Mouse (Mus musculus): Measurements from ENCODE around the gene Sf3b3. TPM values are rescaled to one million over a fixed set of nuclear protein-coding genes. Genes with fewer than 3 reads are reported as not detected.
"Not testable (repeated sequence)": the region's sequence is repeated elsewhere in the genome, so short reads cannot be mapped to it uniquely, and the experiment has no call there.

Gene Sf3b3
- polyA plus RNA-seq, 1 experiment from 2014 or later = 92.8 TPM

GRCm38 (mm10) chr8:110888441-110888840, 41.9 kb upstream of the Sf3b3 start:
- Histone ChIP-seq H3K36me3 (ENCODE audit: control insufficient read depth, insufficient read depth, low read length) (peaks cover 29% of the 10 kb centered on the region), H3K27me3 (ENCODE audit: control insufficient read depth, insufficient read depth, low read length) (no peaks in the 10 kb centered on the region), H3K27ac (ENCODE audit: low read depth, low read length) (no peak overlapping the region), H3K9ac (ENCODE audit: low read depth, low read length) (no peak overlapping the region), H3K4me2 (no peak overlapping the region), H3K4me1 (ENCODE audit: control insufficient read depth, insufficient read depth, low read length) (peaks cover 9% of the 10 kb centered on the region), H3K4me3 (ENCODE audit: low read depth, low read length) (no peak overlapping the region), H3K9me3 (replicated peaks; ENCODE audit: control insufficient read depth, low read length) (no peaks in the 10 kb centered on the region)
- no peak for ATAC-seq (replicated peaks; ENCODE audit: insufficient number of reproducible peaks, low FRiP score, low TSS enrichment)
- 92% methylated on average over 8 of the region's 8 CpGs for WGBS (ENCODE audit: insufficient replicate concordance)

- peaks cover 35% of the 10 kb centered on the region for H3K36me3 ChIP-seq (ENCODE audit: control insufficient read depth, insufficient read depth, low read length)
- no peak for ATAC-seq (replicated peaks; ENCODE audit: insufficient number of reproducible peaks, low FRiP score, low TSS enrichment)
These were observed 41.0 kb upstream of the Sf3b3 start for GRCm38 (mm10) chr8:110887551-110887950.

GRCm38 (mm10) chr8:110886634-110887033, 40.0 kb upstream of the Sf3b3 start:
- Histone ChIP-seq H3K36me3 (ENCODE audit: control insufficient read depth, insufficient read depth, low read length) (peaks cover 43% of the 10 kb centered on the region), H3K9ac (ENCODE audit: low read depth, low read length) (no peak overlapping the region), H3K27me3 (ENCODE audit: control insufficient read depth, insufficient read depth, low read length) (no peaks in the 10 kb centered on the region), H3K9me3 (replicated peaks; ENCODE audit: control insufficient read depth, low read length) (no peaks in the 10 kb centered on the region), H3K4me2 (no peak overlapping the region), H3K4me3 (ENCODE audit: low read depth, low read length) (no peak overlapping the region), H3K27ac (ENCODE audit: low read depth, low read length) (no peak overlapping the region), H3K4me1 (ENCODE audit: control insufficient read depth, insufficient read depth, low read length) (peaks cover 9% of the 10 kb centered on the region)
- ATAC-seq (replicated peaks; ENCODE audit: insufficient number of reproducible peaks, low FRiP score, low TSS enrichment) = no peak
- 66% methylated on average over 3 of the region's 3 CpGs for WGBS (ENCODE audit: insufficient replicate concordance)

More at GRCm38 (mm10) chr8:110887551-110887950, 41.0 kb upstream of the Sf3b3 start:
- WGBS (ENCODE audit: insufficient replicate concordance) = 85% methylated on average over 10 of the region's 10 CpGs
- no peak overlapping the region for H3K4me2 ChIP-seq
- H3K27me3 ChIP-seq (ENCODE audit: control insufficient read depth, insufficient read depth, low read length) = no peaks in the 10 kb centered on the region
- no peak overlapping the region for H3K9ac ChIP-seq (ENCODE audit: low read depth, low read length)
- no peak overlapping the region for H3K4me3 ChIP-seq (ENCODE audit: low read depth, low read length)
- H3K9me3 ChIP-seq (replicated peaks; ENCODE audit: control insufficient read depth, low read length) = no peaks in the 10 kb centered on the region
- no peak overlapping the region for H3K27ac ChIP-seq (ENCODE audit: low read depth, low read length)
- H3K4me1 ChIP-seq (ENCODE audit: control insufficient read depth, insufficient read depth, low read length) = peaks cover 9% of the 10 kb centered on the region

GRCm38 (mm10) chr8:110883824-110884223, 37.2 kb upstream of the Sf3b3 start:
- Histone ChIP-seq H3K9me3 (replicated peaks; ENCODE audit: control insufficient read depth, low read length) (no peaks in the 10 kb centered on the region), H3K27ac (ENCODE audit: low read depth, low read length) (no peak overlapping the region), H3K9ac (ENCODE audit: low read depth, low read length) (no peak overlapping the region), H3K4me1 (ENCODE audit: control insufficient read depth, insufficient read depth, low read length) (no peaks in the 10 kb centered on the region), H3K4me2 (no peak overlapping the region), H3K36me3 (ENCODE audit: control insufficient read depth, insufficient read depth, low read length) (peaks cover 61% of the 10 kb centered on the region), H3K27me3 (ENCODE audit: control insufficient read depth, insufficient read depth, low read length) (no peaks in the 10 kb centered on the region), H3K4me3 (ENCODE audit: low read depth, low read length) (no peak overlapping the region)
- ATAC-seq (replicated peaks; ENCODE audit: insufficient number of reproducible peaks, low FRiP score, low TSS enrichment) = no peak
- 89% methylated on average over 18 of the region's 18 CpGs for WGBS (ENCODE audit: insufficient replicate concordance)

- no peak overlapping the region for H3K27ac ChIP-seq (ENCODE audit: low read depth, low read length)
- no peaks in the 10 kb centered on the region for H3K4me1 ChIP-seq (ENCODE audit: control insufficient read depth, insufficient read depth, low read length)
- no peak for ATAC-seq (replicated peaks; ENCODE audit: insufficient number of reproducible peaks, low FRiP score, low TSS enrichment)
- H3K27me3 ChIP-seq (ENCODE audit: control insufficient read depth, insufficient read depth, low read length) = no peaks in the 10 kb centered on the region
- peaks cover 56% of the 10 kb centered on the region for H3K36me3 ChIP-seq (ENCODE audit: control insufficient read depth, insufficient read depth, low read length)
- WGBS (ENCODE audit: insufficient replicate concordance) = 95% methylated on average over 10 of the region's 10 CpGs
- H3K9ac ChIP-seq (ENCODE audit: low read depth, low read length) = no peak overlapping the region
- H3K9me3 ChIP-seq (replicated peaks; ENCODE audit: control insufficient read depth, low read length) = no peaks in the 10 kb centered on the region
- no peak overlapping the region for H3K4me2 ChIP-seq
- no peak overlapping the region for H3K4me3 ChIP-seq (ENCODE audit: low read depth, low read length)
These were observed 35.2 kb upstream of the Sf3b3 start for GRCm38 (mm10) chr8:110881741-110882310.

GRCm38 (mm10) chr8:110877862-110878261, 31.3 kb upstream of the Sf3b3 start:
- ATAC-seq (replicated peaks; ENCODE audit: insufficient number of reproducible peaks, low FRiP score, low TSS enrichment) = no peak
- H3K4me3 ChIP-seq (ENCODE audit: low read depth, low read length) = no peak overlapping the region
- no peaks in the 10 kb centered on the region for H3K9me3 ChIP-seq (replicated peaks; ENCODE audit: control insufficient read depth, low read length)
- 87% methylated on average over 4 of the region's 4 CpGs for WGBS (ENCODE audit: insufficient replicate concordance)
- no peaks in the 10 kb centered on the region for H3K27me3 ChIP-seq (ENCODE audit: control insufficient read depth, insufficient read depth, low read length)
- H3K4me2 ChIP-seq = no peak overlapping the region
- no peak overlapping the region for H3K9ac ChIP-seq (ENCODE audit: low read depth, low read length)
- H3K36me3 ChIP-seq (ENCODE audit: control insufficient read depth, insufficient read depth, low read length) = peaks cover 56% of the 10 kb centered on the region
- H3K4me1 ChIP-seq (ENCODE audit: control insufficient read depth, insufficient read depth, low read length) = no peaks in the 10 kb centered on the region
- no peak overlapping the region for H3K27ac ChIP-seq (ENCODE audit: low read depth, low read length)

GRCm38 (mm10) chr8:110870501-110870900, 23.9 kb upstream of the Sf3b3 start:
- Histone ChIP-seq H3K4me1 (ENCODE audit: control insufficient read depth, insufficient read depth, low read length) (no peaks in the 10 kb centered on the region), H3K9me3 (replicated peaks; ENCODE audit: control insufficient read depth, low read length) (no peaks in the 10 kb centered on the region), H3K9ac (ENCODE audit: low read depth, low read length) (no peak overlapping the region), H3K4me2 (no peak overlapping the region), H3K27me3 (ENCODE audit: control insufficient read depth, insufficient read depth, low read length) (no peaks in the 10 kb centered on the region), H3K36me3 (ENCODE audit: control insufficient read depth, insufficient read depth, low read length) (peaks cover 46% of the 10 kb centered on the region), H3K4me3 (ENCODE audit: low read depth, low read length) (no peak overlapping the region), H3K27ac (ENCODE audit: low read depth, low read length) (no peak overlapping the region)
- WGBS (ENCODE audit: insufficient replicate concordance) = 88% methylated on average over 2 of the region's 2 CpGs
- no peak for ATAC-seq (replicated peaks; ENCODE audit: insufficient number of reproducible peaks, low FRiP score, low TSS enrichment)

- ATAC-seq (replicated peaks; ENCODE audit: insufficient number of reproducible peaks, low FRiP score, low TSS enrichment); H3K4me2 ChIP-seq; H3K27ac ChIP-seq (ENCODE audit: low read depth, low read length); H3K27me3 ChIP-seq (ENCODE audit: control insufficient read depth, insufficient read depth, low read length); H3K9ac ChIP-seq (ENCODE audit: low read depth, low read length); H3K4me3 ChIP-seq (ENCODE audit: low read depth, low read length); H3K4me1 ChIP-seq (ENCODE audit: control insufficient read depth, insufficient read depth, low read length); H3K9me3 ChIP-seq (replicated peaks; ENCODE audit: control insufficient read depth, low read length): not testable (repeated sequence)
- WGBS (ENCODE audit: insufficient replicate concordance) = 91% methylated on average over 7 of the region's 7 CpGs
- peaks cover 40% of the 10 kb centered on the region for H3K36me3 ChIP-seq (ENCODE audit: control insufficient read depth, insufficient read depth, low read length)
These were observed 14.9 kb upstream of the Sf3b3 start for GRCm38 (mm10) chr8:110861347-110862025.

Data from heart, embryonic 11.5 days (tissue).